Mouse (Mus musculus) liver, adult 2 months (tissue): ENCODE data around the gene Fam234a. TPM values are rescaled to one million over a fixed set of nuclear protein-coding genes. Genes with fewer than 3 reads are reported as not detected.
"Not testable (repeated sequence)": the region's sequence is repeated elsewhere in the genome, so short reads cannot be mapped to it uniquely, and the experiment has no call there.

Experiments
- DNase-seq: peaks from one replicate; pipeline ENCODE4 v3.0.0-alpha.2; 2011; ENCODE audit warnings: low read depth, low spot score; ENCODE audit errors: extremely low read depth
- H3K27ac ChIP-seq: fragments of 200-500 bp; replicated peaks from 2 replicates; pipeline ENCODE4 v1.5.1; 2012; ENCODE audit warnings: low read depth, mild to moderate bottlenecking, control low read depth, inconsistent platforms, low read length; ENCODE audit not compliant: insufficient read depth
- H3K27me3 ChIP-seq: fragments of 200-500 bp; 2 replicates; pipeline ENCODE4 v1.6.1; 2012; ENCODE audit warnings: mild to moderate bottlenecking, moderate library complexity, low read length, inconsistent platforms; ENCODE audit not compliant: control insufficient read depth, insufficient read depth
- H3K36me3 ChIP-seq: fragments of 200-500 bp; 2 replicates; pipeline ENCODE4 v1.6.1; 2012; ENCODE audit warnings: low read length, inconsistent platforms; ENCODE audit not compliant: control insufficient read depth, insufficient read depth
- H3K4me1 ChIP-seq: fragments of 200-500 bp; 2 replicates; pipeline ENCODE4 v1.6.1; 2011; ENCODE audit warnings: low read length; ENCODE audit not compliant: control insufficient read depth, insufficient read depth
- H3K4me3 ChIP-seq: fragments of 200-500 bp; 2 replicates; pipeline ENCODE4 v1.5.1; 2011; ENCODE audit warnings: low read depth, mild to moderate bottlenecking, control low read depth, low read length, moderate library complexity; ENCODE audit not compliant: insufficient read depth
- H3K79me2 ChIP-seq: fragments of 200-500 bp; 2 replicates; pipeline ENCODE4 v1.6.1; 2012; ENCODE audit warnings: inconsistent platforms, mild to moderate bottlenecking, low read length, moderate library complexity; ENCODE audit not compliant: control insufficient read depth, insufficient read depth
- H3K9ac ChIP-seq: fragments of 200-500 bp; 2 replicates; pipeline ENCODE4 v1.6.1; 2012; ENCODE audit warnings: low read depth, mild to moderate bottlenecking, control low read depth, inconsistent platforms, low read length
- CTCF ChIP-seq: fragments of 200-500 bp; IDR thresholded peaks from 2 replicates; pipeline ENCODE4 v1.5.1; 2011; ENCODE audit warnings: low read depth, low read length, control low read depth
- POLR2A ChIP-seq: fragments of 200-500 bp; IDR thresholded peaks from 2 replicates; pipeline ENCODE4 v1.6.1; 2011; ENCODE audit warnings: low read length, control low read depth; ENCODE audit not compliant: insufficient read depth; ENCODE audit errors: extremely low read depth
- WGBS: fragments of 180-500 bp; shearing (Covaris S2); methylation state at CpG from one replicate; pipeline ENCODE4 v1.1.7; 2018; 5-methylcytosine and 5-hydroxymethylcytosine counted together
- polyA plus RNA-seq: library from polyadenylated mRNA; depleted of rRNA; stranded (reverse); fragments of >200 nt; gene quantifications from 2 replicates; pipeline ENCODE4 v1.2.3, GENCODE M21; 2012
- total RNA-seq: library from RNA; depleted of rRNA; stranded (reverse); fragments of >200 nt; gene quantifications from 2 replicates; pipeline ENCODE4 v1.2.3, GENCODE M21; 2014

Fam234a gene
- total and polyA plus RNA-seq, 2 experiments = 12.6 to 50.8 TPM

DNA sequence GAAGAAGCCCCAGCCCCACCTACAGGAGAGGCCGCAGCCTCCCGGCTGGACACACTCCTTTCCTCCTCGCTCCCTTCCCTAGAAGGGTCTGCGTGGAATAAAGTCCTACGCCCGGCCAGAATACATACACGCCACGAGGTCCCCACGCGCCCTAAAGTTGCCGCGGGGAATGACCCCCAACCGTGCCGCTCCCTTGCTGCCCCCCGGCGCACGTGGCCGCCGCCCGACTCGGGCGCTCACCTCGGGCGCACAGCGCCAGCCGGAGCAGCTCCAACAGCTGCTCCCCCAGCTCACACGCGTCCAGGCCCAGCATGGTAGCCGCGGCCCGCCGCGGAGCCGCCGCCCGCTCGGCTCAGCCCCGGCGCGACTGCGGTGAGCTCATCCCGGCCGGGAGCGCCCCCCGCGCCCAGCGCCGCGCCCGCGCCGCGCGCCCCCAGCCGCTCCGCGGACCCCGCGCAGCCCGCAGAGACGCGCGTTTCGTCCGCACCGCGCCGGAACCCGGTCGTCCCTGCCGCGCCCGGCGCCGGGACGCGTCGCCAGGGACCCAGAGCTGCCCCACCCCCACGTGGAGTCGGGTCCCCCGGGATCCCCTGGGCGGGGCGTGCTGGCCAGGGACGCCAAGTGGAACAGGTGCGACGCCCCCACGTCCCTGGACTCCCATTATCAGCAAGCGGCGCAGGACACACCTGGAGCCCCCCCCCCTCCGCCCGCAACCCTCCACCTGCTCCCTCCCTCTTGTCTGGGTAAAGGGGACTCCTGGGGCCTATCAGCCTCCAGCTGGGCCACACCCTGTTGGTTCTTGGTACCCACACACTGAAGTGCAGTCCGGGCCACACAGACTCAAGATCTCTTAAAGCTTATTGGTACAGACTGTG is 43.0 kb downstream of the Fam234a start:
- H3K9ac ChIP-seq = no peak overlapping the region
- DNase-seq = no peak
- H3K27me3 ChIP-seq = peaks cover 15% of the 10 kb centered on the region; the same call in 1 of the 2 replicates
- 3% methylated on average over 88 of the region's 92 CpGs for WGBS
- H3K79me2 ChIP-seq = no peaks in the 10 kb centered on the region
- H3K27ac ChIP-seq = no peak overlapping the region
- no peak overlapping the region for H3K4me3 ChIP-seq
- no peaks in the 10 kb centered on the region for H3K36me3 ChIP-seq
- TF ChIP-seq CTCF (no peak), POLR2A (no peak)
- H3K4me1 ChIP-seq = no peaks in the 10 kb centered on the region

DNA sequence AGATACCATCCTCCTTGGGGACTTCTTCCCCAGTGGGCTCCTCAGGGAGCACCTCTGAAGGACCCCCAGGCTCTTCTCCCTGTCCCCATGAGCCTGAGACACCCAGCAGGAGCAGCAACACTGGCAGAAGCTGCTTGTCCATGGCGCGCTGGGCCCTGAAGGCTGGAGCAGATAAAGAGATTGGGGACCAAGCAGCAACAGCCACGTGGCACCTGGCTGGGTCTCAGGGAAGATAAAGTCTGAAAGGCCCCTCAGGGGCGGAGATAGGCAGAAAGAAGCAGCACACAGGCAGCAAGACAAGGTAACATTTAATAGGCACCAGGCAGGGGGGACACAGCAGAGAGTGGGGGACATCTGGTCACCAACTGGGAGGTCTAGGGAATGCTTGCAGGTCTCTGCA is 45.1 kb downstream of the Fam234a start, which contains the start of gene Pdia2:
Gene Pdia2 (minus strand): TSS at position 196 of the 400 bp plus-strand sequence.
- Histone ChIP-seq H3K9ac (no peak within 1 kb of the TSS), H3K36me3 (no peaks in the 10 kb centered on the region; the same call in 1 of the 2 replicates), H3K4me1 (no peaks in the 10 kb centered on the region), H3K79me2 (no peaks in the 10 kb centered on the region), H3K27me3 (peaks cover 15% of the 10 kb centered on the region; the same call in 1 of the 2 replicates), H3K27ac (no peak within 1 kb of the TSS), H3K4me3 (no peak within 1 kb of the TSS)
- WGBS = 66% methylated on average over 4 of the region's 4 CpGs
- no peak for DNase-seq
- no peak for TF ChIP-seq CTCF
- no peak for TF ChIP-seq POLR2A

DNA sequence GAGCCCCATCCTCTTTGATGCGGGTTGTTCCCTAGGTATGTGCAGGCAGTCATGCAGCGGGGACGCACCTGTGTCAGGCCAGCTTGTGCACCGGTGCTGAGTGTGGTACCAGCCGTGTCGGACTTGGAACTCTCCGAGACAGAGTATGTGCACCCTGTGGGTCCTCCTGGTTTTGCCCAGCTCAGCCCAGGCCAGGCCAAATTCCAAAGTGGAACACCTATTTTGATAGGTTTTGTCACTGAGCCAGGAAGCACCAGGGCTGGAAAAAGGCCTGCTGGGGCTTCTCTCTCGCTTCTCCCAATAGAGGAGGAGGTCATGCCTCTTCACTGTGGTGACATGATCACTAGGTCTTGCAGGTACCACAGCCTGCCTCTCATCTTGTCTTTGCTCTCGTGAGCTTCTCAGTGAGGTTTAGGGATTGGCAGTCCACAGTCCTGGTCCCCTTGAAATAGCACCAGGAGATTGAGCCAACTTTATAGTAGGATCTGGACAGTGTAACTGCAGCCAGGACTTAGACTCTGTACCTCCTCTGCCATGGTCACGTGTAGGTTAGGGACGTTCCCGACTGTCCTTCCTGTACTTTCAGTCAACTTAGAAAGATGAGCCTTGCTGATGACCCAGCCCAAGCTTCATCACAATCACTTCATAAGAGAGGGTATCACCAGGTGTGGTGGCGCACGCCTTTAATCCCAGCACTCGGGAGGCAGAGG is 51.4 kb downstream of the Fam234a start:
- Histone ChIP-seq H3K27me3 (no peaks in the 10 kb centered on the region), H3K36me3 (peaks cover 14% of the 10 kb centered on the region), H3K4me1 (no peaks in the 10 kb centered on the region), H3K9ac (no peak overlapping the region), H3K79me2 (no peaks in the 10 kb centered on the region), H3K4me3 (no peak overlapping the region), H3K27ac (no peak overlapping the region)
- WGBS = 92% methylated on average over 15 of the region's 15 CpGs
- TF ChIP-seq CTCF (no peak), POLR2A (no peak)
- DNase-seq = no peak

DNA sequence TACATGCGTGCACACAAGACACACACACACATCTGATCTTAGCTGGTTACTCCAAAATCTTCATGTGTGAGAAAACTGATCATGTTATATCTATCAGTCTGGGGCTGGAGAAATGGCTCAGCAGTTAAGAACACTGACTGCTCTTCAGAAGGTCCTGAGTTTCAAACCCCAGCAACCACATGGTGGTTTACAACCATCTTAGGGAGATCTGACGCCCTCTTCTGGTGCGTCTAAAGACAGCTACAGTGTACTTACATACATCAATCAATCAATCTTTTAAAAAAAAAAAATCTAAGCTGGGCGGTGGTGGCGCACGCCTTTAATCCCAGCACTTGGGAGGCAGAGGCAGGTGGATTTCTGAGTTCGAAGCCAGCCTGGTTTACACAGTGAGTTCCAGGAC is 52.6 kb downstream of the Fam234a start:
- not testable (repeated sequence) for H3K27ac ChIP-seq, H3K27me3 ChIP-seq, H3K79me2 ChIP-seq, DNase-seq, H3K4me3 ChIP-seq, H3K4me1 ChIP-seq, H3K9ac ChIP-seq
- peaks cover 17% of the 10 kb centered on the region for H3K36me3 ChIP-seq
- WGBS = 93% methylated on average over 7 of the region's 7 CpGs

DNA sequence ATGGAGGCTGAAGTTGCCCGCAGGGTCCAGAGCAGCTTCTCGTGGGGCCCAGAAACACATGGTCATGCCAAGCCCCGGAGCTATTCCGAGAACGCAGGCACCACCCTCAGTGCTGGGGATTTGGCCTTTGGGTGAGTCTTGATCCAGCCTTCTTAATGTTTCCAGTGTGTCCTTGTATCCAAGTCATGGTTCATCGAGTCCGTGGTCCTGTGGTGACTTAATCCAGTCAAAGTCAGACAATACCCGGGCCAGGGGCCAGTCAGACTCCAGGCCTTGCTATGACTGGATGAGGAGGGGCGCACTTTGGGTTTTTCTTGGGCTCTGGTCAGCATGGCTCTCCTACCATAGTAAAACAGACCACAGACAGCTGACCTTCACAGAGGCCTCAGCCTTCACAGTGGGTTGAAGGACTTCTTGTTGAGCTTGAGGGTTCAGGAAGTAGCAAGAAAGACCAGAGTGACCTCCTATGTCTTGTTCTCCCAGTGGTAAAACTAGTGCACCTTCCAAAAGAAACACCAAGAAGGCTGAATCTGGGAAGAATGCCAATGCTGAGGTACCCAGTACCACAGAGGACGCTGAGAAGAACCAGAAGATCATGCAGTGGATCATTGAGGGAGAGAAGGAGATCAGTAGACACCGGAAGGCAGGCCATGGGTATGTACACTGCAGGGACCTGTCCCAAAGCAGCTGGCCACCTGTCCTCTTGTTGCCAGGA is 55.8 kb downstream of the Fam234a start:
- no peak for DNase-seq
- no peak overlapping the region for H3K4me3 ChIP-seq
- H3K36me3 ChIP-seq = peaks cover 32% of the 10 kb centered on the region
- no peak for TF ChIP-seq CTCF
- no peak for TF ChIP-seq POLR2A
- H3K9ac ChIP-seq = no peak overlapping the region
- H3K79me2 ChIP-seq = no peaks in the 10 kb centered on the region
- no peak overlapping the region for H3K27ac ChIP-seq
- no peaks in the 10 kb centered on the region for H3K4me1 ChIP-seq
- no peaks in the 10 kb centered on the region for H3K27me3 ChIP-seq
- 97% methylated on average over 11 of the region's 11 CpGs for WGBS
